Mouse (Mus musculus) hindlimb bud, embryonic 11.5 days (tissue): ENCODE data around the gene Pecam1.
"Not testable (repeated sequence)": the region's sequence is repeated elsewhere in the genome, so short reads cannot be mapped to it uniquely, and the experiment has no call there.

ENCODE experiments used
- DNase-seq: peaks from one replicate; pipeline ENCODE4 v3.0.0-alpha.2; 2012; ENCODE audit warnings: low read depth, low spot score; ENCODE audit errors: extremely low spot score

The Pecam1 gene

DNA sequence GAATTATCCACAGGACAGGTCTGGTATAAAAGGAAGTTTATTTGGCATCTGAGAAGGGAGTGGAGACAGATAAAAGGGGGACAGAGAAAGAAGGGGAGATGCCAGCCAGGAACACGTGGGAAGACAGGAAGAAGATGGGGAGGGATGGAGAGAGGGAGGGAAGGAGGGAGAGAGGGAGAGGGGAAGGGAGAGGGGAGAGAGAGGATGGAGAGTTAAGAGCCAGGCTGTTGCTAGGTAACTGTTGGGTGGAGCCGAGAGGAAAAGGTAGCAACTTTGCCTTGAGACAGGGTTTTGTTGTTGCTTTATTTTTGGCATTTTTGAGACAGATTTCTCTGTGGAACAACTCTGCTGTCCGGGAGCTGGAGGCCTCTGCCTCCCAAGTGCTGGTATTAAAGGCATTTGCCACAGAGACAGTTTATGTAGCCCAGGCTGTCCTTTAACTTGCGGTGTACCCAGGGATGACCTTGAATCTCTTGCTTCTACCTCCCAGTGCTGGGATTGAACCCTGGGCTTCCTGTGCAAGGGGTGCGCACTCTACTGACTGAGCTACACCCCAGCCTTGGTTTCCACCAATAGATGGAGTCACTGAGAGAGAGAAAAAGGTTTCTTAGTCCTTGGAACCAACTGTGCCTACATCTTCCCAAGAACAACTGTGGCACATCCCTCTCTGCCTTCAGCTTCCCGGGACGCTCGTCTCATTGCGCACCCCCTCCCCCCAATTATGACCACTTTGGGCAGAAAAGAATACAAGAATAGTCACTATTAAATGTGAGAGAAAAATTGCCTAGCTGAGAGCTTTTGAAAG lies 111.7 kb downstream of the Pecam1 start:
- DNase-seq, result no peak

DNA sequence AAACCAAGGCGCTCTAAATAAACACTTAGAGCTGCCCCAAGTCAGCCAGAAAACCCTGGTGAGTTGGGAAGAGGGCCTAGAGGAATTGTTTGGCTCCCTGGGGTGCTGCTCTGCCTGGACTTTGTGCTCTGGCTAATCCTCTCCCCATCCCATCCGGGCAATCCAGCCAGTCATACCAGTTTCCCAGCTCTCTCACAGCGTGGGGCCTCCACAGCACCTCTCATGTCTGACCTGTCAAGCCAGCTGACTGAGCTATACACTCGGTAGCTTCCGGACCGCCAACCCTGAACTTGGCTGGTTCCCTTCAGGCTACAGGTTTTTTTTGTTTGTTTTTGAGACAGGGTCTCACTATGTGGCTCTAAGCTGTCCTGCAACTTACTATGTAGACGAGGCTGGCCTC lies 112.7 kb downstream of the Pecam1 start:
- DNase-seq, result no peak

DNA sequence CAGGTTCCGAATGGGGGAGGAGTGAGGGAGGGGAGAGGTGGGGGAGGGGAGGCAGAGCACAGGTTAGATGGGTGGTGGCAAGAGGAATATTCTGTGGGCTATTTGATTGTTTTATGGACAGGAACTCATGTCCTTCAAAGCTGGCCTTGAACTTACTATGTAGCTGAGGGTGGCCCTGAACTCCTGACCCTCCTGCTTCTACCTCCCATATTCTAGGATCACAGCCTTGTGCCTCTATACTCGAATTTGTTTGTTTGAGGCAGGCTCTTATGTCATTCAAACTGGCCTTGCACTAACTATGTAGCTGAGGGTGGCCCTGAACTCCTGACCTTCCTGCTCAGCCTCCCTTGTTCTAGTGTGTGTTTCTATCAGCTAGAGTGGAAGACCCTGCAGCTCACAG lies 114.5 kb downstream of the Pecam1 start:
- DNase-seq, result no peak

DNA sequence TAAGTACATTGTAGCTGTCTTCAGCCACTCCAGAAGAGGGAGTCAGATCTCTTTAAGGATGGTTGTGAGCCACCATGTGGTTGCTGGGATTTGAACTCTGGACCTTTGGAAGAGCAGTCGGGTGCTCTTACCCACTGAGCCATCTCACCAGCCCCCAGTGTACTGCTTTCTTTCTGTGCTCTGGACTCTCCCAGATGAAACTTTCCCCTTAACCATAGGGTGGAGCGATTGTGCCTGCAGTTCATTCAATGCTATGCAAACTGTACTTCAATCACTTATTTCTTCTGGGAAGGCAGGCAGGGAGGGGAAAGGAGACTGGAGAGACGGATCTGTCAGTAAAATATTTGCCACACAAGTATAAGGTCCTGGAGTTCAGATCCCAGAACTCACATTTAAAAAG lies 116.3 kb downstream of the Pecam1 start:
- DNase-seq, result not testable (repeated sequence)

DNA sequence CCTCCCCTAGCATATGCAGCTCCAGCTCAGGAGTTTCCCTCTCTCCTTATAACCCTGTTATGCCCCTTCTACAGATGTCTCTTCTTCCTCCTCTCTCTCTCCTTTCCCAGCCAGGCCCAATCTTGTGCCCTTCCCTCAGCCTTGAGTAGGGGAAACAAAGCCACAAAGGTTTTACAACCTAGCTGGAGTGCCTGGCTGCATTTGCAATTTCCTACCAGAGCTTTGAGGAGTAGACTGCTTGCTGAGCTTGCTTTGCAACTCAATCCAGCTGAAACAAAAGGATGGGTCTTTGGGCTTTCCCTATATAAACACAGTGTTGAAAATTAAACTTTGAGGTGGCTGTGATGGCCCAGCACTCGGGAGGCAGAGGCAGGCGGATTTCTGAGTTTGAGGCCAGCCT lies 117.0 kb downstream of the Pecam1 start:
- DNase-seq, result no peak

DNA sequence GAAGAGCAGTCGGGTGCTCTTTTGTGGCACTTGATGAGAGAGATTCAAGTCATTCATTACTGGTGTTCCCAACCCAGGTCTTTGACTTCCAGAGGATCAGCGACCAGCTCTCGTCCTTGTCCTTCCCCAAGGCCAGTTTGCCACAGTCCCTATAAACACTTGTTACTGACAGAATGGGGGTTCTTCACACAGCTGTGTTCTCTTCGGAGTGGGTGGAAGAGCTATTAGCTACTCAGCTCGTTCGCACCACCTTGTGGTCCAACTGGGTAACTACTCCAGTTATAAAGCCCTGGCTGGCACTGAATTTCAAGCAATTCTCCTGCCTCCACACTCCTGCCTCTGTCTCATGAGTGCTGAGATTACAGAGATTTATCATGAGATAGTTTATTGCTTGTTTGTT lies 122.7 kb downstream of the Pecam1 start:
- DNase-seq, result no peak

DNA sequence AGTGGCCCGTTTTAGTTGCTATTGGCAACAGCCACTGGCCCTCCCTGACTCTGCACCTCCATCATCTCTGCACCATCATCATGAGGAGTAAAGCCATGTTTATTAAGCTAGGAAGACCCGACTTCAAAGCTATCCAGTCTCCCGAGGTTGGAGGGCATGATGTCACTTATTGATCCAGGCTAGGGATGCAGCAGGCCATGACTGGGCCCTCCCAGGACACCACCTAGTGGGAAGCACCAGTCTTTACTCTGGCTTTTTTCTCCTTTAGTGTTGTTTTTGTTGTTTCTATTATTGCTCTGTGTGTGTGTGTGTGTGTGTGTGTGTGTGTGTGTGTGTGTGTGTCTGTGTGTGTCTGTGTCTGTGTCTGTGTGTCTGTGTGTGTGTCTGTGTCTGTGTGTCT lies 124.9 kb downstream of the Pecam1 start:
- no peak for DNase-seq

DNA sequence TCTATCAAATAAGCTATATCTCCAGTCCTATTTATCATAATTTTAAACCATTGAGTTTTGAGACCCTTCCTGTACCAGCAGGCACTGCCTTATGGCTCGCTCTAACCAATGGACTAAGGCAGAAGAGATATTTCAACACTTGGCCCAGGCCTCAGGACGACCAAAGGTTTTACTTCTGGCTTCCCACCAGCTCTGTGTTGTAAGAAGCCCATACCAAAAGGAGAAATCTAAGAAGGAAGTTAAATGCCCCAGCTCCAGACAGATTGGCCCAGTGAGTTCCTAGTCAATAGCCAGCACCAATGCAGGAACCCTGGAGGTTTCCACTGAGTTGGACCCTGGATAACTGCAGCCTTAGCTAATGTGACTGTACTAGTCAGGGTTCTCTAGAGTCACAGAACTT lies 126.8 kb downstream of the Pecam1 start:
- no peak for DNase-seq

DNA sequence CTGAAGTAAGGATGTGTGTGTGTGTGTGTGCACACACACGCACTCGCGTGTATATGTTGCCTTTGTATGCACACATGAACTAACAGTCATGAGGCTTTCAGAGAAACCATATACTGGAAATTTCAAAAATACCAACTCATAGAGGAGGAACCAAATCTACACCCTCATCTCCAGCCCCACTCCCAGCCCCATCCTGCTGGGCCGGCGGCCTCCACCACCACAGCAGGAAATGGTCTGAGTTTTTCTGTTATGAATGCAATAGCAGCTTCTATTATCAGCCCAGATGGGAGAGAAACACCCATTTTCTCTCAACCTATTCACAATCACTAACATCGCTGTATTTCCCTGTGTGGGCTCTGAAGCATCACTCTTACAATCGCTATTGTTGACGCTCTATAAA lies 128.4 kb downstream of the Pecam1 start:
- no peak for DNase-seq

DNA sequence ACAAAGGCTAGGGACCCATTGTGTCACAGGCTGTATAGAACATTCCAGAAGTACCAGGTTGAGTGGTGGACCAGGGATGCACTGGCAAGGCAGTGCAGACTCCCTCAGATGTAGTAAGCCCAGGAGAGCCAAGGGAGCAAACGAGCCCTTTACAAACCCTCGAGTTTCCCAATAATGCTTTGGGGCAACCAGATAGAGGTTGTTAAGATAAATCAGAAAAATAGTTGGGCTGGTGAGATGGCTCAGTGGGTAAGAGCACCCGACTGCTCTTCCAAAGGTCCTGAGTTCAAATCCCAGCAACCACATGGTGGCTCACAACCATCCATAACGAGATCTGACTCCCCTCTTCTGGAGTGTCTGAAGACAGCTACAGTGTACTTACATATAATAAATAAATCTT lies 131.7 kb downstream of the Pecam1 start:
- not testable (repeated sequence) for DNase-seq

DNA sequence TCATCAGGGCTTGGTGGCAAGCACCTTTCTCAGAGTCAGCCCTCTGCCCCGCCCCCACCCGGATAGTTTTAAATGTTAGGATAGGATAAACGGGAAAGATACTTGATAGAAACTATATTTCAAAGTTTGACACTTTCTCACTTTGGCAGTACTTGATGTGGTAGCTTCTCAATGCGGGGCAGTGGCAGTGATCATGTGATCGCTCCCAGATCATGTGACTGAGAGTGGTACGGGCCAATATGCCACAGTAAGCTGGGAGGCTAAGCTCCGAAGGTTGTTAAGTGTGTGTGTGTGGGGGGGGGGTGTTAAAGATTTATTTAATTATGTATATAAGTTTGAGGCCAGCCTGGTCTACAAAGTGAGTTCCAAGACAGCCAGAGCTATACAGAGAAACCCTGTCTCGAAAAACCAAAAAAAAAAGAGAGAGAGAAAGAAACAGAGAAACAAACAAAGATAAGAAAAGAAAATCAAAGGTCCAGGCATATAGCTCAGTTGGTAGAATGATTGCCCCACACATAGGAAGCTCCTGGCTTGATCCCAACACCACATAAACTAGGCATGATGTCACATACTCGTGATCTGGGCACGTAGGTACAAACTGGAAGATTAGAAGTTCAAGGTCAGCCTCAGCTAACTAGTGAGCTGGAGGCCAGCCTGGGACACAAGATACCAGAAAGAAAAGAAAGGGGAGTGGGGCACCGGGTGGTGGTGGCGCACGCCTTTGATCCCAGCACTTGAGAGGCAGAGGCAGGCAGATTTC lies 132.4 kb downstream of the Pecam1 start:
- no peak for DNase-seq

DNA sequence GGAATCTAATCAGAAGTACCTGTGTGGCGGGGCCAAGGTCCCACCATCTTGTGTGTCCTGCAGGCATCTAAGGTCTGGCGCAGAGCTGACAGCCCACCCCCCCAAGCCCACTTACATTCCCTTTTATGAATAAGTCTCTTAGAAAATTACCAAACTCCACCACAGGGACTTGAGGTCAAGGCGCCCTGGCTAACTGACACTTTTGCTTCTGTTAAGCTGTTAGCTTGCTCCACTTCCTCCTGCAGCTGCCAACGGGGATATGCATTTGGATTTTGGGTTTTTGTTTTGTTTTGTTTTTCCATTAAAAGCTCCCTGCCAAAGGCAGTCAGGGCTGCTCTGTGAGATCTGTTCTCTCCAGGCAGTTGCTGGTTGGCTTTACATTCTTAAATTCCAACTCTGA lies 134.9 kb downstream of the Pecam1 start:
- no peak for DNase-seq

DNA sequence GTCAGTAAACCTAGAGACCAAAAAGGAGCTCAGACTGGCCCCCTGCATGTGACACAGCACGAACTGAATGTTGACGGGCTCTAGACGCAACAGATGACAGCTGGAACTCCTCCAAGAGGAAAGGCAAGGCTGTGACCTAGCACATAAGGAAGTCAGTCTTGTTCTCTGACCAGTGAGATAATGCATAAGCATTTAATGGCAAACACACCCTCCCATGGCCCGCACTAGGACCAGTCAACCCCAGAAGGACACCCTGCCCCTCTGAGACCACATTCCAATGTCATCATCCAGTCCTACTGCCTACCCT lies 136.1 kb downstream of the Pecam1 start:
- DNase-seq, result no peak

DNA sequence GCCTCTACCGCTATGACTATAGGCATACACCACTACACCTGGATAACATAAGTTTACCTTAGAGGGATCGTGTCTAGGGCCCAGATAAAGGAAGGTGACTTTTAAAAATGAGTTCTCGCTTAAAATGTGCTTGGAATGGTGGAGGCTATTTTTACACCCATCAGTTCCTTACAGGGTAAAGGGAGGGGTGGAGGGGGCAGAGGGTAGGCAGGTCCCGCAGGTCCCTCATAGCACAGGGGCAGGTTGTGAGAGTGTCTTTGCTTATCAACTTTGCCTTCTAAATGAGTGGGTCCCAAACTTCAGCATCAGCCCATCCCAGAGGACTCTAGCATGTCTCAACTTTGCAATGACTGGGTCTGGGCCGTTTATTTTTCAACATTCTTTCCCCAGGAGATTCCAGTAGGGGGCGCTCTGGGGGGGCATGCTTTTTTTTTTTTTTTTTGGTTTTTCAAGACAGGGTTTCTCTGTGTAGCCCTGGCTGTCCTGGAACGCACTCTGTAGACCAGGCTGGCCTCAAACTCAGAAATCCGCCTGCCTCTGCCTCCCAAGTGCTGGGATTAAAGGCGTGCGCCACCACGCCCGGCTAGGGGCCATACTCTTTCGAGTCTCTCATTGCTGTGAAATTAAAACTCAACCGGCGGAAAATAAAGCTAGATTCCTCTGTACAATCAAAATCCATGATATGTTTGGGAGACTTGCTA lies 136.6 kb downstream of the Pecam1 start:
- DNase-seq, result no peak

DNA sequence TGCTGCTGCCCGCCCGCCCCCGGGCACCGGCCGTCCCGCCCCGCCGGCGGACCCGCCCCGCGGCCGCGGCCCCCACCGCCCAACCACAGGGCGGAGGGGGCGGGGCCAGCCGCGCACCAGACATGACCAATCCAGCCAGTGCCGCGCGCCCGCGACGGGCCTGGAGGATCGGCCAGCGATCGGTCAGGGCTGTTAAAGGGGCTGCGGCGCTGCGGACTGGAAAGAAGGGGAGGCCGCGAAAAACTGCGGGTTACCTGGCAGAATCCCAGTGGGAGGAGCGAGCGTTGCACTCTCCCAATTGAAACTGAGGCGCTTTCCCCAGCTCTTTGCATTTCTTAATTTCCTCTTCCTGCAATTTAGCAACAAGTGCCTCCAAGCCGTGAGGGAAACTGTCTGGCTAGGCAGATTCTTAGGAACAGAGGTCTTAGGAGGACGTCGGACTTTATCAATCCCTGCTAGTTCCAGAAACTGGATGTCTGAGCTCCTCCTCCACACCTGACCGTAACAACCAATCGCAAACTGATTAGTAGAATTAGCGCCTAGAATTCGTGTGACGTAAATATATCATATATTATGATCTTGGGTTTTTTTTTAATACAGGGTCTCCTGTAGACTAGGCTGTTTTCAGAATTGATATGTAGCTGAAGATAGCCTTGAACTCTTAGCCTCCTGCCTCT lies 137.3 kb downstream of the Pecam1 start, which contains the start of gene Tex2:
Tex2 (minus strand) TSS at position 463 of the 677 bp plus-strand sequence.
- peak; percentile 77 for DNase-seq

DNA sequence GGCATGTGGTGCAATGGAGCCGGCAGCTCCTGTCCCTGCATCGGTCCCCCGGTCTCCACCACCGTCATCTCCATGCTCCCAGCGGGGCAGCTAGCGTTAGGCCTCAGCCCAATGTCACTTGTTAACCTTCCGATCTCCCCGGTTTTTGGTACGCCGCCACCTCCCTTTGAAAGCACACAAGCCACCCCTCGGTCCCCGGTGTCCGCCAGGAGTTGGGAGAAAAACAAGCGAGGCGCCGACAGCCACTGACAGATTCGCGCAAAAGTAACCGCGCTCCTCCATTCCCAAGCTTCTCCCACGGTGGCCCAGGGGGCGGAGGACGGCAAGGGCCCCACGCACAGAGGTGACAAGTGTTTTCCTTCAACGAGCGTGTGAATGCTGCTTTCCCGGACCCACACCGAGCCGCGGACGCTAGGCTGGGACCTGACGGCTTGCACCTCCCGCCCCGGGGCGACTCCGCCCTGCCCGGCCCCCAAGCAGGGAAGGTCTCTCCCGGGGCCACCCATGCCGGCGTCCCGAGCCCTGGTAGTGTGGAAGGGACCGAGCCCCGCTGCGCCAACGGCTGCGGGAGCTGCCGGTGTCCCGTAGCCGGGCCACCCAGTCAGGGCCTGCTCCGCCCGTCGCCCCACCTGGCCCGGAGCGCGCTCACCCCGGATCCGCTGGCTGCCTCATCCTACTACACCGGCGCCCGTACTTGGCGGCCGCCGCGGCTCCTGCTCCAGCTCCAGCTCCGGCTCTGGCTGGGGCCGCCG lies 138.0 kb downstream of the Pecam1 start:
- no peak for DNase-seq

DNA sequence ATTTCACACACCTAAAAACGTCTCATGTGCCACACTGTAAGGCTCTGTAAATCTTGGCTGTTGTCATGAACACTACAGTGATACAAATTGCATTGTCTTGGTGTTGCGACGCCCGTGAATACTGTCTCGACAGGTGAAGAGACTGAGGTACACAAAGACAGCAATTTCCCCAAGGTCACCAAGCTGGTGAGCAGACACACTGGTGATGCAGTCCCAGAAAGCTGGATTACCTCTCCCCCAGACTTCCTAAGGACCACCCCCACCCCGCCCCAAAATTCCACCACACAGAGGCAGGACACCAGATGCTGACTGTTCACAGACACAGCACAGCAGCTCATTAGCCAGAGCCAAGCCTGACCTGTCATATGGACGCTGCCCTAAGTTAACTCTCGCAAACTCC lies 140.7 kb downstream of the Pecam1 start:
- no peak for DNase-seq

DNA sequence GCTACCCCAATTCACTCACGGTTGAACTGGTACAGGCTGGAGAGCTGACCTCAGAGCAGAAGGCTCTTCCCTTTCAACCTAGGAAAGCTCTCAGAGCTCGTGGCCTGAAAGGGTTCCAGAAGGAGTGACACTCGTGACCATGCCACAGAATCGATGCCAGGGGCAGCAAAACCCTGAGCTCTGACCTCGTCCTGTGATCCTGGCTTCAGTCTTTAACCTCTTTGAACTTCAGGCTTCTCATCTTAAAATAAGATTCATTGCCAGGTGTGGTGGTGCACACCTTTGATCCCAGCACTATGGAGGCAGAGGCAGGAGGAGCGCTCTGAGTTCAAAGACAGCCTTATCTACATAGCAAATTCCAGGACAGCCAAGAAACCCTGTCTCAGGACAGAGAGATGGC lies 143.1 kb downstream of the Pecam1 start:
- no peak for DNase-seq

DNA sequence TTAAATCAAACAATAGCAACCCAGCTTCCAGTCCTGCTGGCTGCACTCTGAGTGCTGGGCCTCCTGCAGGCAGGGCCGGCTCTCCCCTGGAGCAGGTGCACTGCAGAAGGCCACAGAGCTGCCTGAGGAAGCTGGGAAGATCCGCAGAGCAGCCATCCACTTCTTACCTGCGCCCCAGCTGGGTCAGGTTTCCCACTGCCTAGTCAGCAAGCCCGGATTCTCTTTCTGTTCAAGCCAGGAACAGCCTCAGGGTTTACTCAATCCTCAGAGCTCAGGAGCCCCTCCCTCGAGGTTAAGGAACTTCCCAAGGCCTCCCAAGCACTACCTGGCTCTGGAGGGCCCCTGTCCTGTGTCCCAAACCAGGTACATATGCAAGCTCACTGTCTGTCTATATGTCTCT lies 144.4 kb downstream of the Pecam1 start:
- DNase-seq, result no peak
